Mouse (Mus musculus): ENCODE data around the gene Tubg2. TPM values are rescaled to one million over a fixed set of nuclear protein-coding genes. Genes with fewer than 3 reads are reported as not detected.

Gene Tubg2
- polyA plus RNA-seq, 1 experiment from 2014 or later, result 60.3 TPM

GRCm38 (mm10) chr11:101180846-101181740, 25.4 kb downstream of the Tubg2 start:
- ATAC-seq, result no peak
- Histone ChIP-seq H3K4me1 (ENCODE audit: control insufficient read depth, insufficient read depth, low read depth, low read length) (peaks cover 22% of the 10 kb centered on the region), H3K27ac (ENCODE audit: low read depth, low read length) (no peak overlapping the region), H3K4me2 (ENCODE audit: low read length) (no peak overlapping the region), H3K27me3 (replicated peaks; ENCODE audit: control insufficient read depth, insufficient read depth, low read length) (peaks cover 6% of the 10 kb centered on the region), H3K9ac (ENCODE audit: low read depth, low read length) (no peak overlapping the region), H3K36me3 (ENCODE audit: control insufficient read depth, insufficient read depth, low read length) (0 out of 2 replicates have a peak, but pooled peaks cover 3% of the 10 kb centered on the region), H3K9me3 (ENCODE audit: control insufficient read depth, low read length) (no peaks in the 10 kb centered on the region), H3K4me3 (ENCODE audit: low read length) (no peak overlapping the region)
- 40% methylated on average over 10 of the region's 10 CpGs for WGBS

DNA sequence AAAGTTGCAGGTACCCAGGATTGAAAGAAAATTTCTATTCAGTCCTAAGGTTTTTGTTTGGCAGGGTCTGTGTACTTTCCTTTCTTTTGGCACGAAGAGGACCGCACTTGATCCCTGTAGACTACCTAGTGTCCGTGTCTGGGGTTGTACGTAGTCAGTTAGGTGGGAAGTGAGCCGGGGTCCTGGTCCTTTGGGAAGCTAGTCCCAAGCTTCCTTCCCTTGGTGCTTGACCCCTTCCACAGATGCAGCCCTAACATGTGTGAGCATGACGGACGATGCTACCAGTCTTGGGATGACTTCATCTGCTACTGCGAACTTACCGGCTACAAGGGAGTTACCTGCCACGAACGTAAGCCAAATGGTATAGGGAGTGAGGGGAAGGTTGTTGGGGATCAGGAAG, 26.3 kb downstream of the Tubg2 start:
- Histone ChIP-seq H3K27ac (ENCODE audit: low read depth, low read length) (no peak overlapping the region), H3K4me1 (ENCODE audit: control insufficient read depth, insufficient read depth, low read depth, low read length) (peaks cover 16% of the 10 kb centered on the region), H3K9ac (ENCODE audit: low read depth, low read length) (no peak overlapping the region), H3K36me3 (ENCODE audit: control insufficient read depth, insufficient read depth, low read length) (0 out of 2 replicates have a peak, but pooled peaks cover 6% of the 10 kb centered on the region), H3K4me2 (ENCODE audit: low read length) (no peak overlapping the region), H3K4me3 (ENCODE audit: low read length) (no peak overlapping the region), H3K9me3 (ENCODE audit: control insufficient read depth, low read length) (no peaks in the 10 kb centered on the region), H3K27me3 (replicated peaks; ENCODE audit: control insufficient read depth, insufficient read depth, low read length) (peaks cover 6% of the 10 kb centered on the region)
- 94% methylated on average over 11 of the region's 11 CpGs for whole genome bisulfite sequencing
- ATAC-seq, result no peak

DNA sequence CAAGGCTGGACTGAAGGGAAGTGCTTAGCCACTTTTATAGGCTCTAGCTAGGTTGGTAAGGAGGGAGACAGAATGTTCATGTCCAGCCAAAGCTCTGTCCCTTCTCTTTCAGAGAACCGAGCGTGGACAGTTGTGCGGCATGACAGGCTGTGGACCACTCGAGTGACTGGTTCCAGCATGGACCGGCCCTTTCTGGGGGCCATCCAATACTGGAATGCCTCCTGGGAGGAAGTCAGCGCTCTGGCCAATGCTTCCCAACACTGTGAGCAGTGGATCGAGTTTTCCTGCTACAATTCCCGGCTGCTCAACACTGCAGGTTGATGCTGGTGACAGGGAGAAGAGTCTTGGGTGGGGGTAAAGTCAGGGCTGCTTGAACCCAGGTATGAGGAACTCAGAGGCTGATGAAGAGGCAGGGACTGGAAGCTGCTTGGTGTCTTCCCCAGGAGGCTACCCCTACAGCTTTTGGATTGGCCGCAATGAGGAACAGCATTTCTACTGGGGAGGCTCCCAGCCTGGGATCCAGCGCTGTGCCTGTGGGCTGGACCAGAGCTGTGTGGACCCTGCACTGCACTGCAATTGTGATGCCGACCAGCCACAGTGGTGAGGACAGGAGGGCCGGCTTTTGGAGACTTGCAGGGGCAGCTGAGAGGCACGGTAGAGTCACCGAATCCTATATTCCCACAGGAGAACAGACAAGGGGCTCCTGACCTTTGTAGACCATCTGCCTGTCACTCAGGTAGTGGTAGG, 27.2 kb downstream of the Tubg2 start:
- WGBS, result 76% methylated on average over 14 of the region's 14 CpGs
- Histone ChIP-seq H3K4me3 (ENCODE audit: low read length) (no peak overlapping the region), H3K9me3 (ENCODE audit: control insufficient read depth, low read length) (no peaks in the 10 kb centered on the region), H3K4me1 (ENCODE audit: control insufficient read depth, insufficient read depth, low read depth, low read length) (peaks cover 7% of the 10 kb centered on the region), H3K27me3 (replicated peaks; ENCODE audit: control insufficient read depth, insufficient read depth, low read length) (peaks cover 3% of the 10 kb centered on the region), H3K27ac (ENCODE audit: low read depth, low read length) (no peak overlapping the region), H3K9ac (ENCODE audit: low read depth, low read length) (0 out of 2 replicates have a peak overlapping the region, but pooled peaks have one; percentile 10), H3K4me2 (ENCODE audit: low read length) (no peak overlapping the region), H3K36me3 (ENCODE audit: control insufficient read depth, insufficient read depth, low read length) (peaks cover 7% of the 10 kb centered on the region; the same call in 1 of the 2 replicates)
- no peak for ATAC-seq

DNA sequence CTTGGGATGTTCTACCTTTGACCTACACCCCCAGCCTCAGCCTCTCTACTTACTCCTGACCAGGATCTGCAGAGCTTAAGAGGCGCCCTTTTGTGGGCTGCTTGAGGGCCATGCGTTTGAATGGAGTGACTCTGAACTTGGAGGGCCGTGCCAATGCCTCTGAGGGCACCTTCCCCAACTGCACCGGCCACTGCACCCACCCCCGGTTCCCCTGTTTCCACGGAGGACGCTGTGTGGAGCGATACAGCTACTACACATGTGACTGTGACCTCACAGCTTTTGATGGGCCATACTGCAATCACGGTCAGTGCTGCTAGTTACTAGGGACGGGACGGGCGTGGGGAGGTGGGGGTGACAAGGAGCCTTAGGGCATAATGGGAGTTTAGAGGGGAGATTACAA, 29.3 kb downstream of the Tubg2 start:
- no peaks in the 10 kb centered on the region; the same call in 1 of the 2 replicates for H3K27me3 ChIP-seq (replicated peaks; ENCODE audit: control insufficient read depth, insufficient read depth, low read length)
- WGBS, result 91% methylated on average over 12 of the region's 12 CpGs
- no peaks in the 10 kb centered on the region for H3K9me3 ChIP-seq (ENCODE audit: control insufficient read depth, low read length)
- no peak overlapping the region for H3K4me3 ChIP-seq (ENCODE audit: low read length)
- no peak overlapping the region for H3K4me2 ChIP-seq (ENCODE audit: low read length)
- no peak overlapping the region for H3K27ac ChIP-seq (ENCODE audit: low read depth, low read length)
- peaks cover 7% of the 10 kb centered on the region; the same call in 1 of the 2 replicates for H3K36me3 ChIP-seq (ENCODE audit: control insufficient read depth, insufficient read depth, low read length)
- H3K9ac ChIP-seq (ENCODE audit: low read depth, low read length), result no peak overlapping the region
- ATAC-seq, result no peak
- H3K4me1 ChIP-seq (ENCODE audit: control insufficient read depth, insufficient read depth, low read depth, low read length), result peaks cover 9% of the 10 kb centered on the region

- 94% methylated on average over 4 of the region's 4 CpGs for WGBS
- H3K9me3 ChIP-seq (ENCODE audit: control insufficient read depth, low read length), result no peaks in the 10 kb centered on the region
- H3K9ac ChIP-seq (ENCODE audit: low read depth, low read length), result no peak overlapping the region
- H3K4me1 ChIP-seq (ENCODE audit: control insufficient read depth, insufficient read depth, low read depth, low read length), result peaks cover 11% of the 10 kb centered on the region
- H3K4me2 ChIP-seq (ENCODE audit: low read length), result no peak overlapping the region
- peaks cover 7% of the 10 kb centered on the region; the same call in 1 of the 2 replicates for H3K36me3 ChIP-seq (ENCODE audit: control insufficient read depth, insufficient read depth, low read length)
- H3K27ac ChIP-seq (ENCODE audit: low read depth, low read length), result no peak overlapping the region
- no peak for ATAC-seq
- H3K27me3 ChIP-seq (replicated peaks; ENCODE audit: control insufficient read depth, insufficient read depth, low read length), result no peaks in the 10 kb centered on the region; the same call in 1 of the 2 replicates
- H3K4me3 ChIP-seq (ENCODE audit: low read length), result no peak overlapping the region
These were observed 29.7 kb downstream of the Tubg2 start for GRCm38 (mm10) chr11:101185441-101185840.

DNA sequence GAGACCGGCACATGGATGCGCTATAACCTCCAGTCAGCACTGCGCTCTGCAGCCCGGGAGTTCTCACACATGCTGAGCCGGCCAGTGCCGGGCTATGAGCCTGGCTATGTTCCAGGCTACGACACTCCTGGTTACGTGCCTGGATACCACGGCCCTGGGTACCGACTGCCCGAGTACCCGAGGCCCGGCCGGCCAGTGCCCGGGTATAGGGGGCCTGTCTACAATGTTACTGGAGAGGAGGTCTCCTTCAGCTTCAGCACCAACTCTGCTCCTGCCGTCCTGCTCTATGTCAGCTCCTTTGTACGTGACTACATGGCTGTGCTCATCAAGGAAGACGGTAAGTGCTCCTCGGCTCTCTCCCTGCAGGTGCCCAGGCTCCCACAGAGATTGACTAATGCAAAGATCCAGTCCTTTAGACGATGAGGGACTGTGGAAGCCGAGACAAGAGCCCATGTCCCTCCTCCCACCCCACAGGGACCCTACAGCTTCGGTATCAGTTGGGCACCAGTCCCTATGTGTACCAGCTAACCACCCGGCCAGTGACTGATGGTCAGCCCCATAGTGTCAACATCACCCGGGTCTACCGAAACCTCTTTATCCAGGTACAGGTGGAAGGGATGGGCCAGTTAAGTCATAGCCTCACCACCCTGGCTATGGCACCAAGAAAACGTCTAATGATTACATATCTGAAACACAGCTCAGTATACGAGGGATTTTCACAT, 31.0 kb downstream of the Tubg2 start:
- no peak for ATAC-seq
- Histone ChIP-seq H3K4me1 (ENCODE audit: control insufficient read depth, insufficient read depth, low read depth, low read length) (peaks cover 11% of the 10 kb centered on the region), H3K36me3 (ENCODE audit: control insufficient read depth, insufficient read depth, low read length) (peaks cover 7% of the 10 kb centered on the region; the same call in 1 of the 2 replicates), H3K4me3 (ENCODE audit: low read length) (no peak overlapping the region), H3K27me3 (replicated peaks; ENCODE audit: control insufficient read depth, insufficient read depth, low read length) (no peaks in the 10 kb centered on the region; the same call in 1 of the 2 replicates), H3K9me3 (ENCODE audit: control insufficient read depth, low read length) (no peaks in the 10 kb centered on the region), H3K9ac (ENCODE audit: low read depth, low read length) (no peak overlapping the region), H3K27ac (ENCODE audit: low read depth, low read length) (no peak overlapping the region), H3K4me2 (ENCODE audit: low read length) (no peak overlapping the region)
- 67% methylated on average over 27 of the region's 27 CpGs for WGBS

DNA sequence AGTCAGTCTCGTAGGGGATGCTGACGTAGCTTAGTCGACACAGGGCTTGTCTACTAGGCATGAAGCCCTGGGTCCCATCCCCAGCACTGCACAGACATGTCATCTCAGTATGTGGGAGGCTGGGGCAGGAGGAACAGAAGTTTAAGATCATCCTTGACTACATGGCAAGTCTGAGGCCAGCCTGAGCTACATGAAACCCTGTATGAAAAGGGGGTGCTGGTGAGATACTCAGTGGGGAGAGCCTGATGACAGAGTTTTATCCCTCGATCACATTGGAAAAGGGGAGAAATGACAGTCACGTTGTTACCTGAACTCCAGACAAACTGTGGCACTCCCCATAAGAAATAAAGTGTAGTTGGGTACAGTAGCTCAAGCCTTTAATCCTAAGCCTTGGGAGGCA, 31.8 kb downstream of the Tubg2 start:
- Histone ChIP-seq H3K9ac (ENCODE audit: low read depth, low read length) (no peak overlapping the region), H3K4me2 (ENCODE audit: low read length) (no peak overlapping the region), H3K9me3 (ENCODE audit: control insufficient read depth, low read length) (no peaks in the 10 kb centered on the region), H3K27ac (ENCODE audit: low read depth, low read length) (no peak overlapping the region), H3K4me1 (ENCODE audit: control insufficient read depth, insufficient read depth, low read depth, low read length) (peaks cover 11% of the 10 kb centered on the region), H3K27me3 (replicated peaks; ENCODE audit: control insufficient read depth, insufficient read depth, low read length) (no peaks in the 10 kb centered on the region; the same call in 1 of the 2 replicates), H3K4me3 (ENCODE audit: low read length) (no peak overlapping the region), H3K36me3 (ENCODE audit: control insufficient read depth, insufficient read depth, low read length) (peaks cover 7% of the 10 kb centered on the region; the same call in 1 of the 2 replicates)
- WGBS, result 94% methylated on average over 5 of the region's 5 CpGs
- ATAC-seq, result no peak

- H3K4me3 ChIP-seq (ENCODE audit: low read length), result no peak overlapping the region
- no peak overlapping the region for H3K9ac ChIP-seq (ENCODE audit: low read depth, low read length)
- WGBS, result 78% methylated on average over 11 of the region's 11 CpGs
- peaks cover 8% of the 10 kb centered on the region; the same call in 1 of the 2 replicates for H3K36me3 ChIP-seq (ENCODE audit: control insufficient read depth, insufficient read depth, low read length)
- no peaks in the 10 kb centered on the region for H3K9me3 ChIP-seq (ENCODE audit: control insufficient read depth, low read length)
- no peak for ATAC-seq
- H3K27me3 ChIP-seq (replicated peaks; ENCODE audit: control insufficient read depth, insufficient read depth, low read length), result no peaks in the 10 kb centered on the region; the same call in 1 of the 2 replicates
- H3K4me2 ChIP-seq (ENCODE audit: low read length), result no peak overlapping the region
- H3K4me1 ChIP-seq (ENCODE audit: control insufficient read depth, insufficient read depth, low read depth, low read length), result peaks cover 11% of the 10 kb centered on the region
- peak overlapping the region; percentile 72 for H3K27ac ChIP-seq (ENCODE audit: low read depth, low read length)
These were observed 32.6 kb downstream of the Tubg2 start for GRCm38 (mm10) chr11:101188166-101188805.
